Mouse (Mus musculus) neural tube, embryonic 12.5 days (tissue): ENCODE data around the gene D8Ertd738e. TPM values are rescaled to one million over a fixed set of nuclear protein-coding genes. Genes with fewer than 3 reads are reported as not detected.

Experiments used
- ATAC-seq: fragments of 200-750 bp; cut with Nextera tagmentation; 2 replicates; pipeline ENCODE4 v1.8.0; 2017; ENCODE audit warnings: low read depth, mild to moderate bottlenecking, moderate TSS enrichment, moderate library complexity; ENCODE audit not compliant: low FRiP score
- H3K27ac ChIP-seq: fragments of 300-500 bp; sonication (generic); 2 replicates; pipeline ENCODE4 v1.5.1; 2016
- H3K27me3 ChIP-seq: fragments of 300-500 bp; sonication (generic); replicated peaks from 2 replicates; pipeline ENCODE4 v1.6.1; 2016; ENCODE audit warnings: mild to moderate bottlenecking
- H3K36me3 ChIP-seq: fragments of 300-500 bp; sonication (generic); 2 replicates; pipeline ENCODE4 v1.6.1; 2016; ENCODE audit warnings: mild to moderate bottlenecking
- H3K4me1 ChIP-seq: fragments of 300-500 bp; sonication (generic); 2 replicates; pipeline ENCODE4 v1.6.1; 2016
- H3K4me2 ChIP-seq: fragments of 300-500 bp; sonication (generic); replicated peaks from 2 replicates; pipeline ENCODE4 v1.6.1; 2016; ENCODE audit warnings: mild to moderate bottlenecking
- H3K4me3 ChIP-seq: fragments of 300-500 bp; sonication (generic); 2 replicates; pipeline ENCODE4 v1.5.1; 2016
- H3K9ac ChIP-seq: fragments of 300-500 bp; sonication (generic); 2 replicates; pipeline ENCODE4 v1.6.1; 2016; ENCODE audit warnings: mild to moderate bottlenecking
- H3K9me3 ChIP-seq: fragments of 300-500 bp; sonication (generic); 2 replicates; pipeline ENCODE4 v1.6.1; 2016; ENCODE audit warnings: mild to moderate bottlenecking
- WGBS: fragments of 180-500 bp; shearing (Covaris S2); methylation state at CpG from one replicate; pipeline ENCODE4 v1.1.7; 2016; 5-methylcytosine and 5-hydroxymethylcytosine counted together
- polyA plus RNA-seq: library from polyadenylated mRNA; unstranded; fragments of >200 nt; fragmentation: Nextera tagmentation; extraction: Ambion mirVana; gene quantifications from 2 replicates; pipeline ENCODE4 v1.2.1, GENCODE M21; 2016

The D8Ertd738e gene
- polyA plus RNA-seq, 1 experiment from 2014 or later = 256 TPM

GRCm38 (mm10) chr8:84210167-84210791, 39.2 kb downstream of the D8Ertd738e start:
- 55% methylated on average over 33 of the region's 34 CpGs for WGBS
- ATAC-seq = peak; percentile 45; the same call in 1 of the 2 replicates
- no peak overlapping the region for H3K9ac ChIP-seq
- no peak overlapping the region for H3K27ac ChIP-seq
- H3K9me3 ChIP-seq = no peaks in the 10 kb centered on the region
- peak overlapping the region; percentile 7 for H3K4me2 ChIP-seq
- H3K4me1 ChIP-seq = peaks cover 30% of the 10 kb centered on the region
- no peak overlapping the region for H3K4me3 ChIP-seq
- H3K27me3 ChIP-seq = no peaks in the 10 kb centered on the region
- H3K36me3 ChIP-seq = peaks cover 62% of the 10 kb centered on the region

GRCm38 (mm10) chr8:84208381-84209380, 40.8 kb downstream of the D8Ertd738e start:
- no peak; the same call in 1 of the 2 replicates for ATAC-seq
- no peak overlapping the region for H3K4me3 ChIP-seq
- H3K4me1 ChIP-seq = peaks cover 35% of the 10 kb centered on the region
- H3K9me3 ChIP-seq = no peaks in the 10 kb centered on the region
- H3K4me2 ChIP-seq = no peak overlapping the region; the same call in 1 of the 2 replicates
- 51% methylated on average over 17 of the region's 17 CpGs for WGBS
- no peaks in the 10 kb centered on the region for H3K27me3 ChIP-seq
- H3K9ac ChIP-seq = peak overlapping the region; percentile 35; the same call in 1 of the 2 replicates
- peaks cover 46% of the 10 kb centered on the region for H3K36me3 ChIP-seq
- H3K27ac ChIP-seq = peak overlapping the region; percentile 17; the same call in 1 of the 2 replicates

GRCm38 (mm10) chr8:84207811-84208210, 41.7 kb downstream of the D8Ertd738e start:
- peaks cover 44% of the 10 kb centered on the region for H3K4me1 ChIP-seq
- H3K27ac ChIP-seq = 0 out of 2 replicates have a peak overlapping the region, but pooled peaks have one; percentile 17
- H3K9ac ChIP-seq = no peak overlapping the region
- H3K27me3 ChIP-seq = no peaks in the 10 kb centered on the region
- WGBS = 69% methylated on average over 7 of the region's 7 CpGs
- H3K36me3 ChIP-seq = peaks cover 37% of the 10 kb centered on the region
- ATAC-seq = no peak
- H3K4me2 ChIP-seq = 0 out of 2 replicates have a peak overlapping the region, but pooled peaks have one; percentile 3
- no peaks in the 10 kb centered on the region for H3K9me3 ChIP-seq
- H3K4me3 ChIP-seq = no peak overlapping the region

GRCm38 (mm10) chr8:84206666-84207065, 42.9 kb downstream of the D8Ertd738e start:
- Histone ChIP-seq H3K9ac (no peak overlapping the region), H3K36me3 (peaks cover 26% of the 10 kb centered on the region), H3K27me3 (no peaks in the 10 kb centered on the region), H3K27ac (no peak overlapping the region), H3K4me2 (no peak overlapping the region), H3K9me3 (no peaks in the 10 kb centered on the region), H3K4me3 (no peak overlapping the region), H3K4me1 (peaks cover 49% of the 10 kb centered on the region)
- 88% methylated on average over 3 of the region's 3 CpGs for WGBS
- ATAC-seq = no peak

GRCm38 (mm10) chr8:84205073-84205472, 44.4 kb downstream of the D8Ertd738e start:
- Histone ChIP-seq H3K27ac (no peak overlapping the region), H3K9ac (no peak overlapping the region), H3K4me3 (no peak overlapping the region), H3K27me3 (no peaks in the 10 kb centered on the region; the same call in 1 of the 2 replicates), H3K4me2 (no peak overlapping the region), H3K9me3 (no peaks in the 10 kb centered on the region), H3K36me3 (peaks cover 15% of the 10 kb centered on the region), H3K4me1 (peaks cover 60% of the 10 kb centered on the region)
- 92% methylated on average over 5 of the region's 5 CpGs for WGBS
- ATAC-seq = no peak

GRCm38 (mm10) chr8:84203975-84204772, 45.3 kb downstream of the D8Ertd738e start:
- Histone ChIP-seq H3K9ac (peak overlapping the region; percentile 51), H3K4me2 (peak overlapping the region; percentile 89), H3K36me3 (peaks cover 7% of the 10 kb centered on the region), H3K9me3 (no peaks in the 10 kb centered on the region), H3K27ac (peak overlapping the region; percentile 32; the same call in 1 of the 2 replicates), H3K4me1 (peaks cover 63% of the 10 kb centered on the region), H3K27me3 (no peaks in the 10 kb centered on the region; the same call in 1 of the 2 replicates), H3K4me3 (peak overlapping the region; percentile 32)
- no peak for ATAC-seq
- 54% methylated on average over 13 of the region's 13 CpGs for WGBS

- peak overlapping the region; percentile 32 for H3K4me3 ChIP-seq
- H3K36me3 ChIP-seq = no peaks in the 10 kb centered on the region
- 10% methylated on average over 34 of the region's 34 CpGs for WGBS
- H3K4me1 ChIP-seq = peaks cover 63% of the 10 kb centered on the region
- no peaks in the 10 kb centered on the region for H3K9me3 ChIP-seq
- ATAC-seq = no peak
- H3K27me3 ChIP-seq = no peaks in the 10 kb centered on the region; the same call in 1 of the 2 replicates
- H3K9ac ChIP-seq = peak overlapping the region; percentile 51
- H3K27ac ChIP-seq = peak overlapping the region; percentile 32; the same call in 1 of the 2 replicates
- H3K4me2 ChIP-seq = peak overlapping the region; percentile 89
Measured at GRCm38 (mm10) chr8:84202938-84203917, 46.3 kb downstream of the D8Ertd738e start.

GRCm38 (mm10) chr8:84202466-84202865, 47.1 kb downstream of the D8Ertd738e start:
- H3K9me3 ChIP-seq = no peaks in the 10 kb centered on the region
- no peak overlapping the region for H3K4me3 ChIP-seq
- ATAC-seq = no peak
- no peak overlapping the region for H3K9ac ChIP-seq
- no peak overlapping the region for H3K27ac ChIP-seq
- peak overlapping the region; percentile 89 for H3K4me2 ChIP-seq
- H3K4me1 ChIP-seq = peaks cover 63% of the 10 kb centered on the region
- no peaks in the 10 kb centered on the region; the same call in 1 of the 2 replicates for H3K27me3 ChIP-seq
- no peaks in the 10 kb centered on the region for H3K36me3 ChIP-seq
- 90% methylated on average over 9 of the region's 9 CpGs for WGBS

- peak overlapping the region; percentile 60 for H3K9ac ChIP-seq
- no peak for ATAC-seq
- H3K27me3 ChIP-seq = no peaks in the 10 kb centered on the region; the same call in 1 of the 2 replicates
- no peaks in the 10 kb centered on the region for H3K9me3 ChIP-seq
- peak overlapping the region; percentile 89 for H3K4me2 ChIP-seq
- H3K4me3 ChIP-seq = peak overlapping the region; percentile 48
- no peaks in the 10 kb centered on the region for H3K36me3 ChIP-seq
- no peak overlapping the region for H3K27ac ChIP-seq
- H3K4me1 ChIP-seq = peaks cover 62% of the 10 kb centered on the region
- 67% methylated on average over 15 of the region's 15 CpGs for WGBS
Measured at GRCm38 (mm10) chr8:84201545-84202245, 47.8 kb downstream of the D8Ertd738e start.
